Mouse (Mus musculus) myocyte (in vitro differentiated cells): Measurements from ENCODE around the gene Clasp1.
A peak's percentile ranks its signal among the peaks of the same experiment; 100 is the strongest.

Experiments used
- CEBPB ChIP-seq: IDR thresholded peaks from 2 replicates; pipeline ENCODE4 v1.6.1; 2011; ENCODE audit warnings: mild to moderate bottlenecking, moderate library complexity; ENCODE audit not compliant: poor library complexity, insufficient read depth, severe bottlenecking
- MAX ChIP-seq: IDR thresholded peaks from one replicate; pipeline ENCODE4 v1.6.1; 2011; ENCODE audit warnings: low read depth, mild to moderate bottlenecking, control low read depth
- MYOD1 ChIP-seq, 3 experiments: IDR thresholded peaks; one replicate each; pipeline ENCODE4 v1.6.1; 2011; ENCODE audit warnings: control low read depth in 2 of 3, low read depth in 2 of 3, mild to moderate bottlenecking in 2 of 3, moderate library complexity in 1 of 3; ENCODE audit not compliant: insufficient read length in 2 of 3, control insufficient read depth in 1 of 3
- MYOG ChIP-seq, 3 experiments: IDR thresholded peaks; one replicate each; pipeline ENCODE4 v1.6.1; 2011; ENCODE audit warnings: control low read depth in 2 of 3, low read depth in 2 of 3, mild to moderate bottlenecking in 2 of 3; ENCODE audit not compliant: insufficient read length in 2 of 3, control insufficient read depth in 1 of 3, insufficient read depth in 1 of 3
- POLR2A ChIP-seq: IDR thresholded peaks from one replicate; pipeline ENCODE4 v1.6.1; 2011; ENCODE audit warnings: low read depth, mild to moderate bottlenecking, control low read depth, moderate library complexity; ENCODE audit not compliant: insufficient read length
- POLR2AphosphoS2 ChIP-seq: IDR thresholded peaks from one replicate; pipeline ENCODE4 v1.6.1; 2011; ENCODE audit warnings: low read depth, control low read depth; ENCODE audit not compliant: insufficient read length
- REST ChIP-seq: IDR thresholded peaks from one replicate; pipeline ENCODE4 v1.6.1; 2011; ENCODE audit warnings: mild to moderate bottlenecking, control low read depth, moderate library complexity; ENCODE audit not compliant: insufficient read depth, insufficient read length
- TCF12 ChIP-seq: IDR thresholded peaks from one replicate; pipeline ENCODE4 v1.6.1; 2011; ENCODE audit warnings: mild to moderate bottlenecking, control low read depth; ENCODE audit not compliant: poor library complexity, insufficient read depth, severe bottlenecking
- TCF3 ChIP-seq: IDR thresholded peaks from one replicate; pipeline ENCODE4 v1.6.1; 2011; ENCODE audit warnings: low read depth, control low read depth; ENCODE audit not compliant: insufficient read length
- USF1 ChIP-seq: IDR thresholded peaks from one replicate; pipeline ENCODE4 v1.6.1; 2011; ENCODE audit warnings: low read depth, mild to moderate bottlenecking, control low read depth, moderate library complexity

DNA sequence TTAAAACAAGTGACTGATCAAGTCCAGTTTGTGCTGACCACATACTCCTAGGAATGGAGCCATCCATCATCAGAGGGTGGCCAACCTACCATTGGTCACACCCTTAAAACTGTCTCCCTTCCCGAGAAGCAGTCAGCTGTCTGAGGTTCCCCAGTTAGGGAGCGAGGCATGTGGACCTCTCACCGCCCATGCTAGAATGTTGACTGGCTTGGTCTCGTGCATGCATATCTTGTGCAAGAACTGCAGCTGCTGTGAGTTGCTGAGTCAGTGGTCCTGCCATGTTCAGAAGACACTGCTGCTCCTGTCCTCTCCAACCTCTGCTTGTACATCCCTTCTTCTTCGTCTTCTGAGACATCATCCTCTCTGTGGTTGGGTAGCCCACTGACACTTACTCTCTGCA, 22.0 kb downstream of the Clasp1 start:
- no peak for TF ChIP-seq MAX
- TF ChIP-seq POLR2A, result no peak
- TF ChIP-seq TCF3, result peak; percentile 52
- peak; percentile 29 to 94 (median 74) for TF ChIP-seq MYOD1 (IDR thresholded peaks at IDR 0.05; ENCODE audit: control insufficient read depth in 1 of 3, insufficient read length in 2 of 3, low read depth in 2 of 3)
- TF ChIP-seq MYOG (IDR thresholded peaks at IDR 0.05; ENCODE audit: control insufficient read depth in 1 of 3, insufficient read depth in 1 of 3, insufficient read length in 2 of 3, low read depth in 2 of 3), result peak; percentile 62 to 98 (median 81)
- no peak for TF ChIP-seq USF1
- TF ChIP-seq REST, result no peak
- peak; percentile 77; the same call in 1 of the 2 replicates for TF ChIP-seq CEBPB
- peak; percentile 22 for TF ChIP-seq POLR2AphosphoS2
- TF ChIP-seq TCF12, result peak; percentile 77
